8 mouse cellular contexts compared by ENCODE assay signal in the genomic region with DNA sequence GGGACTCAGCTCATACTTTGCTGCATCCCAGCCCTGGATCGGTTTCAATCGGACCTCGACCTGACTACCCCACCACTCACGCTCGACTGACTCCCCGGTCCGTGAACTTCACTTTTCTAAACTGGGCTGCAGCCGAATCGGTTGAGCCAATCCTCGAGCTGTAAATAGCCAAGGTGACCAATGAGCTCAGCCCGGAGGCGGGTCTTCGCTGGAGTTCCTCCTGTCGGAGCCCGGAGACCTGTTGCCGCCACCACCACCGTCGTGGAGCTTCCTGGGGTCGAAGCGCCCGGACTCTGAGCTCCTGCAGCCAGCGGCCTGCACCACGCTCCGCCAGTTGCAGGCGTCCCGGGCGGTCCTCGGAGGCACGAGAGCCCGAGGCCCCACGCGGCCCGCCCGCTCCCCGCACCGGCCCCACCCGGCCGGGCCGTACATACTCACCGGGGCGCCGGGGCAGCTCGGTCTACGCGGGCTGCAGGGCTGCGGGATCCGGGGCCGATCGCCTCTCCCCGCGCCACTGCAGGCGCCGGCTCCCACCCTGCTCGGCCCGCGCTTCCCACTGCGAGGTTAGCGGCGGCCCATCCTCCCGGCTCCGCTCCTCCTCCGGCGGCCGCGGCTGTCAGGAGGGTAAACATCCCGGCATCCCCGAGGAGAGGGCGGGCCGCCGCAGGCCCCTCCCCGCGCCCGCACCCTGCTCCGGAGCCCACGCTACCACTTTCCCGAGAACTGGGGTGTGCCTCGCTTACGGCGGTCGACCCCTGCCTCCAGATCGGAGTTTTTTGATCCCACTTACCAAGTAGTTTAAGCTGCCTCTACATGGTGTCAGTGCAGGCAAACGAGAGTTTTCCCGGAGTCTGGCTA. TPM values are rescaled to one million over a fixed set of nuclear protein-coding genes. Genes with fewer than 3 reads are reported as not detected.
DNase-seq lines count a peak whose midpoint lies in the region; ATAC-seq and TF ChIP-seq lines count a peak whose summit lies in the region.

No protein-coding gene starts in this region.

- H3K9me3 ChIP-seq in embryonic facial prominence, embryonic 13.5 days = no peaks in the 10 kb centered on the region
- H3K9me3 ChIP-seq in limb, embryonic 13.5 days = no peaks in the 10 kb centered on the region
- no peaks in the 10 kb centered on the region for H3K9me3 ChIP-seq in midbrain, embryonic 16.5 days (replicated peaks; ENCODE audit: control insufficient read depth, low read length, poor library complexity, severe bottlenecking)

- intact Hi-C loops in heart, adult 2 months (cut with DNase I) = loop anchor here (1.0 to 5.0 kb wide), 3 partner anchors 43 to 292 kb away; no protein-coding TSS in a partner anchor

- TF ChIP-seq CTCF in heart, adult 2 months (IDR thresholded peaks at IDR 0.05) = no peak

- no peaks in the 10 kb centered on the region for H3K27me3 ChIP-seq in embryonic facial prominence, embryonic 13.5 days
- H3K27me3 ChIP-seq in heart, adult 2 months (ENCODE audit: control insufficient read depth, insufficient read depth, low read length) = no peaks in the 10 kb centered on the region
- no peaks in the 10 kb centered on the region for H3K27me3 ChIP-seq in limb, embryonic 13.5 days
- H3K27me3 ChIP-seq in midbrain, embryonic 16.5 days (ENCODE audit: control insufficient read depth, insufficient read depth, low read depth, low read length) = no peaks in the 10 kb centered on the region

- peak overlapping the region; percentile 99 for H3K27ac ChIP-seq in embryonic facial prominence, embryonic 13.5 days
- H3K27ac ChIP-seq in heart, adult 2 months = peak overlapping the region; percentile 98
- H3K27ac ChIP-seq in limb, embryonic 13.5 days = peak overlapping the region; percentile 98
- H3K27ac ChIP-seq in midbrain, embryonic 16.5 days (ENCODE audit: low read length) = peak overlapping the region; percentile 77

- peak; percentile 84 for TF ChIP-seq POLR2A in heart, adult 2 months (IDR thresholded peaks at IDR 0.05; ENCODE audit: insufficient read depth, low read depth, low read length)

- H3K4me3 ChIP-seq in embryonic facial prominence, embryonic 13.5 days = peak overlapping the region; percentile 92
- peak overlapping the region; percentile 84 for H3K4me3 ChIP-seq in heart, adult 2 months
- peak overlapping the region; percentile 88 for H3K4me3 ChIP-seq in limb, embryonic 13.5 days
- peak overlapping the region; percentile 75 for H3K4me3 ChIP-seq in midbrain, embryonic 16.5 days (ENCODE audit: low read depth, low read length)

- 0 out of 2 replicates have a peak, but pooled peaks cover 1% of the 10 kb centered on the region for H3K79me2 ChIP-seq in heart, adult 2 months (replicated peaks; ENCODE audit: control insufficient read depth, insufficient read depth, low read length)

- H3K9ac ChIP-seq in embryonic facial prominence, embryonic 13.5 days = peak overlapping the region; percentile 91
- peak overlapping the region; percentile 94 for H3K9ac ChIP-seq in heart, adult 2 months (ENCODE audit: low read depth, low read length)
- H3K9ac ChIP-seq in limb, embryonic 13.5 days = peak overlapping the region; percentile 94
- H3K9ac ChIP-seq in midbrain, embryonic 16.5 days (ENCODE audit: low read depth, low read length) = peak overlapping the region; percentile 66

- H3K4me1 ChIP-seq in embryonic facial prominence, embryonic 13.5 days = peaks cover 21% of the 10 kb centered on the region
- peaks cover 9% of the 10 kb centered on the region for H3K4me1 ChIP-seq in heart, adult 2 months (ENCODE audit: control insufficient read depth, insufficient read depth, low read length)
- H3K4me1 ChIP-seq in limb, embryonic 13.5 days = peaks cover 46% of the 10 kb centered on the region
- peaks cover 15% of the 10 kb centered on the region for H3K4me1 ChIP-seq in midbrain, embryonic 16.5 days (ENCODE audit: control insufficient read depth, insufficient read depth, low read length)

- WGBS in embryonic facial prominence, embryonic 13.5 days = under 1% methylated on average over 63 of the region's 83 CpGs
- WGBS in heart, adult 2 months = under 1% methylated on average over 81 of the region's 83 CpGs
- WGBS in limb, embryonic 13.5 days = under 1% methylated on average over 64 of the region's 83 CpGs
- under 1% methylated on average over 71 of the region's 83 CpGs for WGBS in midbrain, embryonic 16.5 days

- peak; percentile 92 for ATAC-seq in embryonic facial prominence, embryonic 13.5 days (ENCODE audit: insufficient number of reproducible peaks, insufficient read depth, low FRiP score, low TSS enrichment, low read depth)
- peak; percentile 92 for ATAC-seq in limb, embryonic 13.5 days (ENCODE audit: low FRiP score, low read depth)
- ATAC-seq in midbrain, embryonic 16.5 days = peak; percentile 96

- peak overlapping the region; percentile 80 for H3K4me2 ChIP-seq in embryonic facial prominence, embryonic 13.5 days
- peak overlapping the region; percentile 85 for H3K4me2 ChIP-seq in limb, embryonic 13.5 days (replicated peaks)
- peak overlapping the region; percentile 92 for H3K4me2 ChIP-seq in midbrain, embryonic 16.5 days (ENCODE audit: low read length)

- H3K36me3 ChIP-seq in embryonic facial prominence, embryonic 13.5 days = no peaks in the 10 kb centered on the region
- H3K36me3 ChIP-seq in heart, adult 2 months (ENCODE audit: control insufficient read depth, insufficient read depth, low read length) = peaks cover 19% of the 10 kb centered on the region
- no peaks in the 10 kb centered on the region for H3K36me3 ChIP-seq in limb, embryonic 13.5 days
- no peaks in the 10 kb centered on the region for H3K36me3 ChIP-seq in midbrain, embryonic 16.5 days (ENCODE audit: control insufficient read depth, insufficient read depth, low read length)

- TF ChIP-seq EP300 in heart, adult 2 months (IDR thresholded peaks at IDR 0.05; ENCODE audit: insufficient read depth, low read depth, low read length) = no peak

- DNase-seq in 3134 (ENCODE audit: extremely low read depth, insufficient read length, low spot score) = peak; percentile 93
- peak; percentile 97 to 98 for DNase-seq in adrenal gland, postnatal 36 days
- DNase-seq in heart, adult 2 months = peak; percentile 98
- peak; percentile 99 for DNase-seq in kidney, adult 8-10 months
- DNase-seq in spleen, postnatal 10 days (ENCODE audit: low spot score in 2 of 2) = peak; percentile 98

RNA-seq across cellular contexts. Expression of a gene that starts 0.6 kb away (rescaled TPM):
- 10 to 100 TPM; 47.5 to 54.7 TPM for total RNA-seq in adrenal gland, postnatal 36 days (2021)
- polyA plus RNA-seq in embryonic facial prominence, embryonic 13.5 days (2015; fragmentation: Nextera tagmentation; extraction: Ambion mirVana) = 31.1 and 34.9 TPM in 2 replicates
- total RNA-seq in heart, adult 2 months (2021) = 10 to 100 TPM; 69.9 to 79.7 TPM
- polyA plus RNA-seq in heart, adult 2 months (2012; rRNA removed) = 17.3 and 40.0 TPM in 2 replicates
- 34.7 and 37.0 TPM in 2 replicates for polyA plus RNA-seq in limb, embryonic 13.5 days (2015; fragmentation: Nextera tagmentation; extraction: Ambion mirVana)
- 21.5 and 25.0 TPM in 2 replicates for polyA plus RNA-seq in midbrain, embryonic 16.5 days (2015; fragmentation: Nextera tagmentation; extraction: Ambion mirVana)

Comparison
In these comparisons a context has a peak if more than half of its experiments do, and no peak if none do; other contexts are left out.
1. Peak in every context shown above with its lines: DNase-seq, ATAC-seq, H3K4me3 ChIP-seq and H3K27ac ChIP-seq.